Comparison of ENCODE assay signal across 24 mouse cellular contexts in the genomic region with DNA sequence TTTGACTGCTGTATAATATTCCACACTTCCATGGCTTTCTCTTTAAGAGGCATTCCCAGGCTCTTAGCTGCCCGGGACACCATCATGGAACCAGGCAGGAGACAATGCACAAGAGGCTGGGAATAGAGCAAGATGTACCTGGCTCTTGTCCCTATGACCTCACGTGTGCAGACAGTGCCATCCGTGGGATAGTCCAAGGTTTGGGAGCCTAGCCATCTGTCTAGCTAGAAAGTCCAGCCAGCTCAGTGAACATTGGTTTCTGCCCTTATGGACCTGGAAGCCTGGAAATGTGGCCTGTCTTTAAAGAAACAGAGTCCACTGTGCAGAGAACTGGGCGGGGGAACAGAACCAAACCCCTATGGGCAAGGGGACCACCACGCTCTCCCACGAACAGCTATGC. TPM values are rescaled to one million over a fixed set of nuclear protein-coding genes. Genes with fewer than 3 reads are reported as not detected.
DNase-seq lines count a peak whose midpoint lies in the region; ATAC-seq and TF ChIP-seq lines count a peak whose summit lies in the region.
"Had no signal": no experiment of that assay in that cellular context is flagged by ENCODE, and none has a peak within 500 bp of the region (broad histone marks: within the 10 kb centered on the region; RNA-seq: fewer than 3 reads in every experiment).

No protein-coding gene starts in this region.

- H3K9me3 ChIP-seq in kidney, embryonic 15.5 days (replicated peaks), result no peaks in the 10 kb centered on the region
- H3K9me3 ChIP-seq in liver, embryonic 12.5 days (replicated peaks), result no peaks in the 10 kb centered on the region
- H3K9me3 ChIP-seq: embryonic facial prominence, embryonic 12.5 days; embryonic facial prominence, embryonic 15.5 days; hindbrain, embryonic 13.5 days had no signal

- no peak overlapping the region for H3K27ac ChIP-seq in kidney, embryonic 15.5 days
- no peak overlapping the region for H3K27ac ChIP-seq in liver, adult 2 months (replicated peaks; ENCODE audit: insufficient read depth, low read depth, low read length)
- H3K27ac ChIP-seq in liver, embryonic 12.5 days, result no peak overlapping the region
- H3K27ac ChIP-seq: embryonic facial prominence, embryonic 12.5 days; embryonic facial prominence, embryonic 15.5 days; gastrocnemius, adult 2 months; hindbrain, embryonic 13.5 days had no signal

- ATAC-seq in kidney, embryonic 15.5 days (replicated peaks; ENCODE audit: low FRiP score), result no peak
- ATAC-seq in liver, embryonic 12.5 days, result no peak
- ATAC-seq: CD4-positive, CD25-positive, alpha-beta regulatory T cell, adult 4 months; forebrain, embryonic 14.5 days; forebrain, postnatal 0 days had no signal

- no peak overlapping the region for H3K4me2 ChIP-seq in kidney, embryonic 15.5 days
- H3K4me2 ChIP-seq in liver, embryonic 12.5 days, result no peak overlapping the region
- H3K4me2 ChIP-seq: embryonic facial prominence, embryonic 12.5 days; embryonic facial prominence, embryonic 15.5 days; heart, embryonic 11.5 days; hindbrain, embryonic 13.5 days had no signal

- TF ChIP-seq POLR2A in liver, adult 2 months (IDR thresholded peaks at IDR 0.05; ENCODE audit: extremely low read depth, insufficient read depth, low read length), result no peak

- 0 out of 2 replicates have a peak, but pooled peaks cover 3% of the 10 kb centered on the region for H3K27me3 ChIP-seq in kidney, embryonic 15.5 days
- no peaks in the 10 kb centered on the region for H3K27me3 ChIP-seq in liver, adult 2 months (ENCODE audit: control insufficient read depth, insufficient read depth, low read length)
- H3K27me3 ChIP-seq in liver, embryonic 12.5 days (replicated peaks), result peaks cover 15% of the 10 kb centered on the region
- H3K27me3 ChIP-seq: embryonic facial prominence, embryonic 12.5 days; embryonic facial prominence, embryonic 15.5 days had no signal

- H3K9ac ChIP-seq in kidney, embryonic 15.5 days, result no peak overlapping the region
- H3K9ac ChIP-seq in liver, adult 2 months (ENCODE audit: low read depth, low read length), result no peak overlapping the region
- H3K9ac ChIP-seq in liver, embryonic 12.5 days, result no peak overlapping the region
- H3K9ac ChIP-seq: embryonic facial prominence, embryonic 12.5 days; embryonic facial prominence, embryonic 15.5 days; forebrain, postnatal 0 days; hindbrain, embryonic 13.5 days had no signal

- no peak for TF ChIP-seq CTCF in liver, adult 2 months (IDR thresholded peaks at IDR 0.05; ENCODE audit: low read depth, low read length)

- no peak overlapping the region for H3K4me3 ChIP-seq in kidney, embryonic 15.5 days (replicated peaks)
- no peak overlapping the region for H3K4me3 ChIP-seq in liver, adult 2 months (ENCODE audit: insufficient read depth, low read depth, low read length)
- H3K4me3 ChIP-seq in liver, embryonic 12.5 days, result no peak overlapping the region
- H3K4me3 ChIP-seq: embryonic facial prominence, embryonic 12.5 days; embryonic facial prominence, embryonic 15.5 days; gastrocnemius, adult 2 months; hindbrain, embryonic 13.5 days had no signal

- no peaks in the 10 kb centered on the region for H3K79me2 ChIP-seq in liver, adult 2 months (ENCODE audit: control insufficient read depth, insufficient read depth, low read length)

- 93% methylated on average over 6 of the region's 6 CpGs for WGBS in kidney, embryonic 15.5 days
- WGBS in liver, adult 2 months, result 69% methylated on average over 6 of the region's 6 CpGs
- WGBS in liver, embryonic 12.5 days (ENCODE audit: insufficient replicate concordance), result 81% methylated on average over 6 of the region's 6 CpGs

- peak; percentile 80 for DNase-seq in kidney, adult 11 months
- DNase-seq in kidney, postnatal 14 days, result no peak
- DNase-seq in kidney, adult 8-10 months, result peak; percentile 73 to 82
- peak; percentile 95 for DNase-seq in liver, adult 2 months (ENCODE audit: extremely low read depth, low read depth, low spot score)
- DNase-seq in B cell, adult 2 months, result no peak
- DNase-seq: adrenal gland, adult 2 months; adrenal gland, postnatal 14 days; cerebellum, adult 11 months; cerebellum, adult 2 months; cerebellum, adult 9-11 months; cerebellum, postnatal 25 days; forebrain, postnatal 0 days; gastrocnemius, adult 2 months; gastrocnemius, postnatal 14 days; heart, adult 11 months had no signal

- H3K4me1 ChIP-seq in kidney, embryonic 15.5 days, result peaks cover 27% of the 10 kb centered on the region
- no peaks in the 10 kb centered on the region for H3K4me1 ChIP-seq in liver, adult 2 months (ENCODE audit: control insufficient read depth, insufficient read depth, low read length)
- peaks cover 20% of the 10 kb centered on the region for H3K4me1 ChIP-seq in liver, embryonic 12.5 days

- H3K36me3 ChIP-seq in kidney, embryonic 15.5 days, result no peaks in the 10 kb centered on the region
- H3K36me3 ChIP-seq in liver, adult 2 months (ENCODE audit: control insufficient read depth, insufficient read depth, low read length), result no peaks in the 10 kb centered on the region
- no peaks in the 10 kb centered on the region for H3K36me3 ChIP-seq in liver, embryonic 12.5 days
- H3K36me3 ChIP-seq: embryonic facial prominence, embryonic 12.5 days; embryonic facial prominence, embryonic 15.5 days; hindbrain, embryonic 13.5 days had no signal

RNA-seq across cellular contexts. Expression of gene Crispld2, which starts 25.5 kb away (rescaled TPM):
- polyA plus RNA-seq in kidney, embryonic 15.5 days (2015; fragmentation: Nextera tagmentation; extraction: Ambion mirVana), result 7.7 and 11.1 TPM in 2 replicates
- 0.27 and 0.28 TPM in 2 replicates for total RNA-seq in liver, adult 2 months (2014; rRNA removed)
- polyA plus RNA-seq in liver, adult 2 months (2012; rRNA removed), result 0.57 and 0.72 TPM in 2 replicates
- polyA plus RNA-seq in liver, embryonic 12.5 days (2016; fragmentation: Nextera tagmentation; extraction: Ambion mirVana), result 1.7 and 2.1 TPM in 2 replicates
- total RNA-seq: common myeloid progenitor, adult 5-6 weeks had no signal

Comparison
In these comparisons a context has a peak if more than half of its experiments do, and no peak if none do; other contexts are left out.
1. DNase-seq: peak in kidney, adult 11 months (single experiment), kidney, adult 8-10 months (2 of 2) and liver, adult 2 months (single experiment); none in kidney, postnatal 14 days (single experiment) and B cell, adult 2 months (0 of 2).